Mouse (Mus musculus): ENCODE data around the gene Gm5286.
"Not testable (repeated sequence)": the region's sequence is repeated elsewhere in the genome, so short reads cannot be mapped to it uniquely, and the experiment has no call there.

Gm5286 gene

DNA sequence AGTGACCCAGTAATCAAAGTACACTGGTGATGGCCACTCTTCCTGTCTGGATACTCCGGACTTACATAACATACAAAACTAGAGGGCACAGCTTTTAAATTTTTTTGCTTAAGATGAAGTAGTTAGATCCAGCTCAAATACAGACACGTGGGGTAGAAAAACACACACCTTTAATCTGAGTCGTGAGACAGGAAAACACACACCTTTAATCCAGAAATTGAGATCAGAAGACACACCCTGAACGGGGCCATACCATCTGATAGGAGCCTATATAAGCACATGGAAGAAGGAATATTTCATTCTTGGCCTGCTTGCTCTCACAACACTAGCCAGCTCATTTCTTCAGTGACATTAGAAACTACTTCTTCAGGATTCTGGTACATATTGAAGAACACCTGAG lies at the start of gene Gm5286:
Gene Gm5286, plus strand, starts transcription at position 301 of the 400 bp plus-strand sequence.
- not testable (repeated sequence) for DNase-seq (ENCODE audit: low spot score)

GRCm38 (mm10) chr3:94167351-94167750 lies 29.2 kb upstream of the Gm5286 start:
- not testable (repeated sequence) for DNase-seq (ENCODE audit: low spot score)

DNA sequence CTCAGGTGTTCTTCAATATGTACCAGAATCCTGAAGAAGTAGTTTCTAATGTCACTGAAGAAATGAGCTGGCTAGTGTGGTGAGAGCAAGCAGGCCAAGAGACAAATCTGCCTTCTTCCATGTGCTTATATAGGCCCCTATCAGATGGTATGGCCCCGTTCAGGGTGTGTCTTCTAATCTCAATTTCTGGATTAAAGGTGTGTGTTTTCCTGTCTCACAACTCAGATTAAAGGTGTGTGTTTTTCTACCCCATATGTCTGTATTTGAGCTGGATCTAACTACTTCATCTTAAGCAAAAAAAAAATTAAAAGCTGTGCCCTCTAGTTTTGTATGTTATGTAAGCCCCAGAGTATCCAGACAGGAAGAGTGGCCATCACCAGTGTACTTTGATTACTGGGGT lies 18.4 kb upstream of the Gm5286 start, which contains the start of gene Gm10696:
Gene Gm10696, minus strand, starts transcription at position 101 of the 400 bp plus-strand sequence.
- not testable (repeated sequence) for DNase-seq (ENCODE audit: low spot score)

Measured in spleen, adult 12 weeks (tissue).